Mouse (Mus musculus) intestine, embryonic 16.5 days (tissue): ENCODE measurements around the gene Dhx40. TPM values are rescaled to one million over a fixed set of nuclear protein-coding genes. Genes with fewer than 3 reads are reported as not detected.
"Not testable (repeated sequence)": the region's sequence is repeated elsewhere in the genome, so short reads cannot be mapped to it uniquely, and the experiment has no call there.

Experiments used
- ATAC-seq: fragments of 200-750 bp; cut with Nextera tagmentation; 2 replicates; pipeline ENCODE4 v1.8.0; 2017; ENCODE audit warnings: moderate TSS enrichment, moderate library complexity
- H3K27ac ChIP-seq: fragments of 300-500 bp; sonication (generic); 2 replicates; pipeline ENCODE4 v1.5.1; 2014; ENCODE audit warnings: mild to moderate bottlenecking, low read length
- H3K27me3 ChIP-seq: fragments of 300-500 bp; sonication (generic); replicated peaks from 2 replicates; pipeline ENCODE4 v1.6.1; 2014; ENCODE audit warnings: low read length, control low read depth, mixed read lengths; ENCODE audit not compliant: control insufficient read depth, insufficient read depth
- H3K36me3 ChIP-seq: fragments of 300-500 bp; sonication (generic); 2 replicates; pipeline ENCODE4 v1.6.1; 2014; ENCODE audit warnings: low read length, control low read depth; ENCODE audit not compliant: control insufficient read depth, insufficient read depth
- H3K4me1 ChIP-seq: fragments of 300-500 bp; sonication (generic); 2 replicates; pipeline ENCODE4 v1.6.1; 2014; ENCODE audit warnings: low read length, control low read depth, mixed read lengths; ENCODE audit not compliant: control insufficient read depth, insufficient read depth
- H3K4me2 ChIP-seq: fragments of 300-500 bp; sonication (generic); 2 replicates; pipeline ENCODE4 v1.6.1; 2014; ENCODE audit warnings: low read depth, low read length, control low read depth
- H3K4me3 ChIP-seq: fragments of 300-500 bp; sonication (generic); 2 replicates; pipeline ENCODE4 v1.5.1; 2014; ENCODE audit warnings: mild to moderate bottlenecking, low read length
- H3K9ac ChIP-seq: fragments of 300-500 bp; sonication (generic); 2 replicates; pipeline ENCODE4 v1.6.1; 2014; ENCODE audit warnings: low read depth, low read length
- H3K9me3 ChIP-seq: fragments of 300-500 bp; sonication (generic); 2 replicates; pipeline ENCODE4 v1.6.1; 2016; ENCODE audit warnings: low read length, control low read depth; ENCODE audit not compliant: control insufficient read depth
- WGBS: fragments of 180-500 bp; shearing (Covaris S2); extraction: QIAGEN DNeasy Blood & Tissue Kit; methylation state at CpG from one replicate; pipeline ENCODE4 v1.1.7; 2014; 5-methylcytosine and 5-hydroxymethylcytosine counted together
- polyA plus RNA-seq: library from polyadenylated mRNA; unstranded; fragments of >200 nt; fragmentation: Nextera tagmentation; extraction: Ambion mirVana; gene quantifications from 2 replicates; pipeline ENCODE4 v1.2.1, GENCODE M21; 2015

Dhx40 gene
- polyA plus RNA-seq, 1 experiment from 2014 or later, result 13.2 TPM

- WGBS, result 97% methylated on average over 6 of the region's 7 CpGs
Observed at GRCm38 (mm10) chr11:86824433-86824832, 16.9 kb upstream of the Dhx40 start.

GRCm38 (mm10) chr11:86822531-86822930 lies 15.0 kb upstream of the Dhx40 start:
- H3K9ac ChIP-seq, result no peak overlapping the region
- WGBS, result 87% methylated on average over 7 of the region's 7 CpGs
- H3K36me3 ChIP-seq, result no peaks in the 10 kb centered on the region
- no peak overlapping the region for H3K27ac ChIP-seq
- ATAC-seq, result no peak
- no peaks in the 10 kb centered on the region for H3K9me3 ChIP-seq
- no peak overlapping the region for H3K4me3 ChIP-seq
- H3K4me2 ChIP-seq, result no peak overlapping the region
- no peaks in the 10 kb centered on the region for H3K4me1 ChIP-seq
- no peaks in the 10 kb centered on the region for H3K27me3 ChIP-seq

More at GRCm38 (mm10) chr11:86824433-86824832, 16.9 kb upstream of the Dhx40 start:
- H3K27ac ChIP-seq, result no peak overlapping the region
- H3K9ac ChIP-seq, result no peak overlapping the region
- no peaks in the 10 kb centered on the region for H3K9me3 ChIP-seq
- H3K27me3 ChIP-seq, result no peaks in the 10 kb centered on the region
- no peaks in the 10 kb centered on the region for H3K36me3 ChIP-seq
- H3K4me3 ChIP-seq, result no peak overlapping the region
- no peak for ATAC-seq
- no peaks in the 10 kb centered on the region for H3K4me1 ChIP-seq
- H3K4me2 ChIP-seq, result no peak overlapping the region

GRCm38 (mm10) chr11:86819536-86819935 lies 12.0 kb upstream of the Dhx40 start:
- H3K9ac ChIP-seq, result no peak overlapping the region
- H3K4me2 ChIP-seq, result no peak overlapping the region
- no peaks in the 10 kb centered on the region for H3K36me3 ChIP-seq
- H3K27me3 ChIP-seq, result no peaks in the 10 kb centered on the region
- no peaks in the 10 kb centered on the region for H3K4me1 ChIP-seq
- no peak for ATAC-seq
- H3K27ac ChIP-seq, result no peak overlapping the region
- WGBS, result 70% methylated on average over 8 of the region's 8 CpGs
- H3K4me3 ChIP-seq, result no peak overlapping the region
- H3K9me3 ChIP-seq, result no peaks in the 10 kb centered on the region

GRCm38 (mm10) chr11:86818928-86819327 lies 11.4 kb upstream of the Dhx40 start:
- whole genome bisulfite sequencing, result 85% methylated on average over 2 of the region's 2 CpGs
- Histone ChIP-seq H3K27me3 (no peaks in the 10 kb centered on the region), H3K9ac (no peak overlapping the region), H3K9me3 (no peaks in the 10 kb centered on the region), H3K4me2 (no peak overlapping the region), H3K4me1 (no peaks in the 10 kb centered on the region), H3K36me3 (no peaks in the 10 kb centered on the region), H3K4me3 (no peak overlapping the region), H3K27ac (no peak overlapping the region)
- ATAC-seq, result no peak

GRCm38 (mm10) chr11:86816288-86816687 lies 8.7 kb upstream of the Dhx40 start:
- H3K4me3 ChIP-seq, H3K4me2 ChIP-seq, H3K27ac ChIP-seq, H3K27me3 ChIP-seq, H3K4me1 ChIP-seq, ATAC-seq, H3K36me3 ChIP-seq, H3K9me3 ChIP-seq, H3K9ac ChIP-seq: not testable (repeated sequence)
- WGBS, result 86% methylated on average over 3 of the region's 3 CpGs

- not testable (repeated sequence) for H3K4me3 ChIP-seq, H3K4me2 ChIP-seq, H3K9me3 ChIP-seq, H3K9ac ChIP-seq, H3K27me3 ChIP-seq, H3K4me1 ChIP-seq, ATAC-seq, H3K27ac ChIP-seq, H3K36me3 ChIP-seq
- WGBS, result 7% methylated on average over 2 of the region's 11 CpGs
Observed at GRCm38 (mm10) chr11:86814481-86814880, 6.9 kb upstream of the Dhx40 start.

GRCm38 (mm10) chr11:86813256-86813655 lies 5.7 kb upstream of the Dhx40 start:
- H3K9me3 ChIP-seq, H3K36me3 ChIP-seq, H3K4me1 ChIP-seq, H3K4me2 ChIP-seq, H3K9ac ChIP-seq, H3K4me3 ChIP-seq, ATAC-seq, H3K27me3 ChIP-seq, H3K27ac ChIP-seq: not testable (repeated sequence)
- 57% methylated on average over 5 of the region's 11 CpGs for WGBS

GRCm38 (mm10) chr11:86811326-86811630 lies 3.7 kb upstream of the Dhx40 start:
- no peak overlapping the region for H3K9ac ChIP-seq
- H3K4me1 ChIP-seq, result no peaks in the 10 kb centered on the region
- no peak for ATAC-seq
- WGBS, result 97% methylated on average over 1 of the region's 1 CpGs
- no peak overlapping the region for H3K27ac ChIP-seq
- no peak overlapping the region for H3K4me3 ChIP-seq
- no peaks in the 10 kb centered on the region for H3K9me3 ChIP-seq
- no peaks in the 10 kb centered on the region for H3K27me3 ChIP-seq
- no peak overlapping the region for H3K4me2 ChIP-seq
- H3K36me3 ChIP-seq, result no peaks in the 10 kb centered on the region

- no peak overlapping the region for H3K27ac ChIP-seq
- no peak overlapping the region for H3K9ac ChIP-seq
- H3K27me3 ChIP-seq, result no peaks in the 10 kb centered on the region
- 88% methylated on average over 2 of the region's 2 CpGs for WGBS
- ATAC-seq, result no peak
- H3K4me3 ChIP-seq, result no peak overlapping the region
- H3K4me2 ChIP-seq, result no peak overlapping the region
- H3K9me3 ChIP-seq, result no peaks in the 10 kb centered on the region
- no peaks in the 10 kb centered on the region for H3K36me3 ChIP-seq
- H3K4me1 ChIP-seq, result no peaks in the 10 kb centered on the region
Observed at GRCm38 (mm10) chr11:86810572-86811325, 3.2 kb upstream of the Dhx40 start.

- no peak for ATAC-seq
- 72% methylated on average over 4 of the region's 4 CpGs for WGBS
Observed at GRCm38 (mm10) chr11:86809828-86810227, 2.3 kb upstream of the Dhx40 start.

More at GRCm38 (mm10) chr11:86809828-86810227, 2.3 kb upstream of the Dhx40 start:
- H3K4me3 ChIP-seq, result no peak overlapping the region
- H3K9me3 ChIP-seq, result no peaks in the 10 kb centered on the region
- no peaks in the 10 kb centered on the region for H3K36me3 ChIP-seq
- no peaks in the 10 kb centered on the region for H3K4me1 ChIP-seq
- H3K27ac ChIP-seq, result no peak overlapping the region
- no peak overlapping the region for H3K4me2 ChIP-seq
- no peaks in the 10 kb centered on the region for H3K27me3 ChIP-seq
- H3K9ac ChIP-seq, result no peak overlapping the region
